Mouse (Mus musculus) forebrain, embryonic 16.5 days (tissue): ENCODE results near the gene Sema4f. TPM values are rescaled to one million over a fixed set of nuclear protein-coding genes. Genes with fewer than 3 reads are reported as not detected.

Experiments
- ATAC-seq: fragments of 200-750 bp; cut with Nextera tagmentation; 2 replicates; pipeline ENCODE4 v1.8.0; 2017; ENCODE audit warnings: mild to moderate bottlenecking, moderate library complexity
- H3K27ac ChIP-seq: fragments of 300-500 bp; sonication (generic); 2 replicates; pipeline ENCODE4 v1.5.1; 2014; ENCODE audit warnings: low read length, control low read depth
- H3K27me3 ChIP-seq: fragments of 300-500 bp; sonication (generic); replicated peaks from 2 replicates; pipeline ENCODE4 v1.6.1; 2014; ENCODE audit warnings: low read length; ENCODE audit not compliant: control insufficient read depth, insufficient read depth
- H3K36me3 ChIP-seq: fragments of 300-500 bp; sonication (generic); 2 replicates; pipeline ENCODE4 v1.6.1; 2014; ENCODE audit not compliant: control insufficient read depth, insufficient read depth
- H3K4me1 ChIP-seq: fragments of 300-500 bp; sonication (generic); replicated peaks from 2 replicates; pipeline ENCODE4 v1.6.1; 2014; ENCODE audit warnings: low read length; ENCODE audit not compliant: control insufficient read depth, insufficient read depth
- H3K4me2 ChIP-seq: fragments of 300-500 bp; sonication (generic); 2 replicates; pipeline ENCODE4 v1.6.1; 2014; ENCODE audit warnings: mild to moderate bottlenecking, low read length, control low read depth
- H3K4me3 ChIP-seq: fragments of 300-500 bp; sonication (generic); replicated peaks from 2 replicates; pipeline ENCODE4 v1.5.1; 2014; ENCODE audit warnings: mild to moderate bottlenecking, low read length, control low read depth
- H3K9ac ChIP-seq: fragments of 300-500 bp; sonication (generic); replicated peaks from 2 replicates; pipeline ENCODE4 v1.6.1; 2014; ENCODE audit warnings: low read depth, low read length, control low read depth
- H3K9me3 ChIP-seq: fragments of 300-500 bp; sonication (generic); 2 replicates; pipeline ENCODE4 v1.6.1; 2016; ENCODE audit warnings: low read length; ENCODE audit not compliant: control insufficient read depth
- WGBS: fragments of 180-500 bp; shearing (Covaris S2); extraction: QIAGEN DNeasy Blood & Tissue Kit; methylation state at CpG from one replicate; pipeline ENCODE4 v1.1.7; 2014; 5-methylcytosine and 5-hydroxymethylcytosine counted together
- polyA plus RNA-seq: library from polyadenylated mRNA; unstranded; fragments of >200 nt; fragmentation: Nextera tagmentation; extraction: Ambion mirVana; gene quantifications from 2 replicates; pipeline ENCODE4 v1.2.1, GENCODE M21; 2015

The Sema4f gene
- polyA plus RNA-seq: 16.3 and 18.7 TPM in 2 replicates

- Histone ChIP-seq H3K27ac (no peak within 1 kb of the TSS), H3K9me3 (no peaks in the 10 kb centered on the region), H3K4me3 (peak within 1 kb of the TSS; percentile 72), H3K27me3 (peaks cover 4% of the 10 kb centered on the region; the same call in 1 of the 2 replicates), H3K9ac (peak within 1 kb of the TSS; percentile 95), H3K36me3 (no peaks in the 10 kb centered on the region), H3K4me1 (peaks cover 6% of the 10 kb centered on the region; the same call in 1 of the 2 replicates), H3K4me2 (peak within 1 kb of the TSS; percentile 61)
- ATAC-seq: peak; percentile 99
- 2% methylated on average over 42 of the region's 44 CpGs for WGBS
These were observed at the start of gene Sema4f for GRCm38 (mm10) chr6:82939167-82939912. Sema4f (minus strand) TSS chr6:82939769.

- ATAC-seq: no peak
- Histone ChIP-seq H3K9me3 (no peaks in the 10 kb centered on the region), H3K4me2 (no peak overlapping the region), H3K27me3 (no peaks in the 10 kb centered on the region), H3K27ac (no peak overlapping the region), H3K4me3 (no peak overlapping the region), H3K36me3 (no peaks in the 10 kb centered on the region), H3K4me1 (no peaks in the 10 kb centered on the region), H3K9ac (no peak overlapping the region)
- WGBS: 40% methylated on average over 9 of the region's 9 CpGs
These were observed 47.9 kb upstream of the Sema4f start for GRCm38 (mm10) chr6:82987411-82987971.

GRCm38 (mm10) chr6:82971031-82971430 is 31.5 kb upstream of the Sema4f start:
- Histone ChIP-seq H3K9ac (no peak overlapping the region), H3K9me3 (no peaks in the 10 kb centered on the region), H3K36me3 (no peaks in the 10 kb centered on the region), H3K4me1 (no peaks in the 10 kb centered on the region), H3K4me2 (no peak overlapping the region), H3K27me3 (no peaks in the 10 kb centered on the region), H3K4me3 (no peak overlapping the region), H3K27ac (no peak overlapping the region)
- peak; percentile 94 for ATAC-seq
- WGBS: 10% methylated on average over 5 of the region's 5 CpGs

- no peak for ATAC-seq
- H3K27ac ChIP-seq: no peak overlapping the region
- H3K36me3 ChIP-seq: no peaks in the 10 kb centered on the region
- H3K27me3 ChIP-seq: no peaks in the 10 kb centered on the region
- H3K9me3 ChIP-seq: no peaks in the 10 kb centered on the region
- 79% methylated on average over 6 of the region's 6 CpGs for WGBS
- no peaks in the 10 kb centered on the region for H3K4me1 ChIP-seq
- H3K4me2 ChIP-seq: no peak overlapping the region
- H3K9ac ChIP-seq: no peak overlapping the region
- no peak overlapping the region for H3K4me3 ChIP-seq
These were observed 29.9 kb upstream of the Sema4f start for GRCm38 (mm10) chr6:82969249-82970084.

- no peak overlapping the region for H3K4me2 ChIP-seq
- no peaks in the 10 kb centered on the region for H3K27me3 ChIP-seq
- 74% methylated on average over 1 of the region's 1 CpGs for WGBS
- no peak overlapping the region for H3K9ac ChIP-seq
- ATAC-seq: no peak
- H3K9me3 ChIP-seq: no peaks in the 10 kb centered on the region
- H3K4me3 ChIP-seq: no peak overlapping the region
- H3K27ac ChIP-seq: no peak overlapping the region
- no peaks in the 10 kb centered on the region for H3K4me1 ChIP-seq
- no peaks in the 10 kb centered on the region for H3K36me3 ChIP-seq
These were observed 22.1 kb upstream of the Sema4f start for GRCm38 (mm10) chr6:82961664-82962063.

GRCm38 (mm10) chr6:82956553-82957251 is 17.1 kb upstream of the Sema4f start:
- Histone ChIP-seq H3K9ac (no peak overlapping the region), H3K4me3 (no peak overlapping the region), H3K27me3 (no peaks in the 10 kb centered on the region), H3K4me2 (no peak overlapping the region), H3K27ac (no peak overlapping the region), H3K9me3 (0 out of 2 replicates have a peak, but pooled peaks cover 2% of the 10 kb centered on the region), H3K4me1 (no peaks in the 10 kb centered on the region), H3K36me3 (no peaks in the 10 kb centered on the region)
- WGBS: 56% methylated on average over 4 of the region's 4 CpGs
- ATAC-seq: no peak

- no peaks in the 10 kb centered on the region for H3K9me3 ChIP-seq
- ATAC-seq: no peak
- H3K36me3 ChIP-seq: no peaks in the 10 kb centered on the region
- H3K9ac ChIP-seq: no peak within 1 kb of the TSS
- no peak within 1 kb of the TSS for H3K4me3 ChIP-seq
- H3K27ac ChIP-seq: no peak within 1 kb of the TSS
- H3K4me1 ChIP-seq: no peaks in the 10 kb centered on the region
- 65% methylated on average over 14 of the region's 14 CpGs for WGBS
- H3K27me3 ChIP-seq: no peaks in the 10 kb centered on the region
- H3K4me2 ChIP-seq: no peak within 1 kb of the TSS
These were observed 7.1 kb upstream of the Sema4f start, which contains the start of gene M1ap for GRCm38 (mm10) chr6:82946651-82947050. M1ap (plus strand) TSS chr6:82946902.

GRCm38 (mm10) chr6:82945750-82946149 is 6.2 kb upstream of the Sema4f start:
- H3K27me3 ChIP-seq: peaks cover 2% of the 10 kb centered on the region; the same call in 1 of the 2 replicates
- H3K9me3 ChIP-seq: no peaks in the 10 kb centered on the region
- WGBS: 47% methylated on average over 6 of the region's 6 CpGs
- no peaks in the 10 kb centered on the region for H3K36me3 ChIP-seq
- no peaks in the 10 kb centered on the region for H3K4me1 ChIP-seq
- H3K4me2 ChIP-seq: no peak overlapping the region
- no peak overlapping the region for H3K27ac ChIP-seq
- no peak overlapping the region for H3K9ac ChIP-seq
- ATAC-seq: no peak
- no peak overlapping the region for H3K4me3 ChIP-seq
